17 mouse cellular contexts compared by ENCODE assay signal in the genomic region with DNA sequence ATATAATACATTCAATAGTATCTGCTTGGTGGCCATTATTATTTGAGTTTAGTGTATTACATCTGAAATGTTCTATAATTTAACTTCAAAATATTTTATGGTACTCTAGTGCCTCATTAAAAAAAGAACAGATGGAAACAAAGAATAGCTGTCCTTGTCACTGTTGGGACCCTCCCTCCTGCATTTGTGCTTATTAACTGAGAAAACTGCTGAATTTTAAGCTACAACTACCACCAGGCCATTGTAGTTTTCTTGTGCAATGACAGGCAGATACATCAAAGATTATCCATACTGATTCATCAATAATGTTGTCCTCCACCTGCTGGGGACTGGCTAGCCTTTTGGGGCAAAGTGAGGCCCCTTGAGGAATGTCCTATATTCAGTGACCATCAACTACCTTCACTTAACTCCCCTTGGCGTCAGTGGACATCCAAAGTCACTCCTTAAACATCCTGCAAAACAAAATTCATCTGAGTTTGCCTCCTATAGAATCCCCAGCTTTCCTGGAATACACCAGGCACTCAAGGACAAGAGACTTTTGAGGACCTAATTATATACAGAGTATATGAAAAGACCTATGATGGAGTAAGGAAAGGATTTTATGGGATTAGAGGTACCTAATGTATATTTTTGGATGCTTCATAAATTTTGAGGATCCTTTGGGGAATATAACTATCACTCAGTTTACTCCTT. TPM values are rescaled to one million over a fixed set of nuclear protein-coding genes. Genes with fewer than 3 reads are reported as not detected.
"Had no signal": no experiment of that assay in that cellular context is flagged by ENCODE, and none has a peak within 500 bp of the region (broad histone marks: within the 10 kb centered on the region; RNA-seq: fewer than 3 reads in every experiment).

No protein-coding gene starts in this region.

- H3K4me1 ChIP-seq: neural tube, embryonic 12.5 days; neural tube, embryonic 13.5 days; neural tube, embryonic 15.5 days; stomach, embryonic 15.5 days had no signal

- H3K9ac ChIP-seq: neural tube, embryonic 12.5 days; neural tube, embryonic 13.5 days; neural tube, embryonic 15.5 days; stomach, embryonic 15.5 days had no signal

- H3K27ac ChIP-seq: neural tube, embryonic 12.5 days; neural tube, embryonic 13.5 days; neural tube, embryonic 15.5 days; stomach, embryonic 15.5 days; stomach, postnatal 0 days had no signal

- DNase-seq: retina, postnatal 1 day; right cerebral cortex, adult 18-20 months; right cerebral cortex, postnatal 14 days; right cerebral cortex, postnatal 25 days; spleen, adult 18-20 months; thymus, adult 18-20 months; thymus, adult 2 months; thymus, postnatal 14 days; thymus, postnatal 25 days; thymus, postnatal 36 days; thymus, postnatal 4 days had no signal

- H3K27me3 ChIP-seq: neural tube, embryonic 12.5 days; neural tube, embryonic 13.5 days; neural tube, embryonic 15.5 days; stomach, embryonic 15.5 days had no signal

- H3K4me2 ChIP-seq: neural tube, embryonic 12.5 days; neural tube, embryonic 13.5 days; neural tube, embryonic 15.5 days; stomach, embryonic 15.5 days had no signal

- H3K9me3 ChIP-seq: neural tube, embryonic 12.5 days; neural tube, embryonic 13.5 days; neural tube, embryonic 15.5 days; stomach, embryonic 15.5 days had no signal

- H3K4me3 ChIP-seq: neural tube, embryonic 12.5 days; neural tube, embryonic 13.5 days; neural tube, embryonic 15.5 days; stomach, embryonic 15.5 days had no signal

RNA-seq across cellular contexts. Expression of a gene that starts 26.1 kb away (rescaled TPM):
- total RNA-seq: neutrophil, adult 5-6 weeks had no signal
